Mouse (Mus musculus) neutrophil, adult 5-6 weeks (primary cell): ENCODE measurements around the gene Impdh1. TPM values are rescaled to one million over a fixed set of nuclear protein-coding genes. Genes with fewer than 3 reads are reported as not detected.
A peak's percentile ranks its signal among the peaks of the same experiment; 100 is the strongest.
"Not testable (repeated sequence)": the region's sequence is repeated elsewhere in the genome, so short reads cannot be mapped to it uniquely, and the experiment has no call there.

Experiments used
- ATAC-seq: fragments of 151-379, 151-347 bp; 2 replicates; pipeline ENCODE4 v1.8.0; 2017; ENCODE audit warnings: mild to moderate bottlenecking, moderate TSS enrichment; ENCODE audit not compliant: insufficient number of reproducible peaks, poor library complexity, low FRiP score, severe bottlenecking; ENCODE audit errors: extremely low read depth
- total RNA-seq: library from RNA; stranded (forward); fragments of 200-1000 nt; gene quantifications from 2 replicates; pipeline ENCODE4 v1.2.3, GENCODE M21; 2017

Gene Impdh1
- total RNA-seq, 1 experiment from 2014 or later: 18.2 TPM

- no peak for ATAC-seq
Measured at GRCm38 (mm10) chr6:29195846-29196698, 20.1 kb downstream of the Impdh1 start.

GRCm38 (mm10) chr6:29195146-29195545 is 21.0 kb downstream of the Impdh1 start:
- no peak for ATAC-seq

GRCm38 (mm10) chr6:29193961-29194750 is 22.0 kb downstream of the Impdh1 start:
- no peak for ATAC-seq

GRCm38 (mm10) chr6:29187936-29188335 is 28.2 kb downstream of the Impdh1 start:
- no peak for ATAC-seq

GRCm38 (mm10) chr6:29179843-29180242 is 36.3 kb downstream of the Impdh1 start:
- ATAC-seq: no peak

- ATAC-seq: no peak
Measured at GRCm38 (mm10) chr6:29178888-29179658, 37.1 kb downstream of the Impdh1 start, which contains the start of gene Prrt4. Prrt4 (minus strand) TSS chr6:29179584.

- ATAC-seq: no peak
Measured at GRCm38 (mm10) chr6:29177901-29178879, 38.0 kb downstream of the Impdh1 start.

GRCm38 (mm10) chr6:29175113-29175512 is 41.1 kb downstream of the Impdh1 start:
- ATAC-seq: no peak

- ATAC-seq: no peak
Measured at GRCm38 (mm10) chr6:29174368-29174767, 41.8 kb downstream of the Impdh1 start.

- peak; percentile 48 for ATAC-seq
Measured at GRCm38 (mm10) chr6:29170952-29171388, 45.2 kb downstream of the Impdh1 start.

GRCm38 (mm10) chr6:29170063-29170921 is 45.9 kb downstream of the Impdh1 start:
- peak; percentile 42; the same call in 1 of the 2 replicates for ATAC-seq

GRCm38 (mm10) chr6:29169675-29170062 is 46.5 kb downstream of the Impdh1 start:
- no peak for ATAC-seq

- ATAC-seq: no peak
Measured at GRCm38 (mm10) chr6:29168871-29169270, 47.3 kb downstream of the Impdh1 start.

- ATAC-seq: peak; percentile 52; the same call in 1 of the 2 replicates
Measured at GRCm38 (mm10) chr6:29166196-29166595, 50.0 kb downstream of the Impdh1 start.

GRCm38 (mm10) chr6:29164314-29165244 is 51.6 kb downstream of the Impdh1 start, which contains the start of gene Rbm28:
Rbm28 (minus strand) TSS chr6:29165006.
- peak; percentile 68 for ATAC-seq

- ATAC-seq: not testable (repeated sequence)
Measured at GRCm38 (mm10) chr6:29161291-29161690, 54.9 kb downstream of the Impdh1 start.
